Mouse (Mus musculus) cerebellum, adult 8-10 months (tissue): ENCODE results near the gene Spata1.

Experiments used
- DNase-seq: peaks from one replicate; pipeline ENCODE4 v3.0.0; 2022

The Spata1 gene

GRCm38 (mm10) chr3:146499431-146500002 lies at the start of gene Spata1, which contains the start of gene Gng5:
Spata1 (minus strand) TSS chr3:146499753.
Gng5 (plus strand) TSS chr3:146499807.
- peak; percentile 14 for DNase-seq

GRCm38 (mm10) chr3:146543632-146544031 lies 44.1 kb upstream of the Spata1 start:
- DNase-seq, result no peak

GRCm38 (mm10) chr3:146540521-146541273 lies 41.1 kb upstream of the Spata1 start:
- DNase-seq, result no peak

- DNase-seq, result no peak
Observed at GRCm38 (mm10) chr3:146534986-146535385, 35.4 kb upstream of the Spata1 start.

GRCm38 (mm10) chr3:146528335-146528734 lies 28.8 kb upstream of the Spata1 start:
- DNase-seq, result no peak

- peak; percentile 13 for DNase-seq
Observed at GRCm38 (mm10) chr3:146521652-146522020, 22.1 kb upstream of the Spata1 start.

GRCm38 (mm10) chr3:146520798-146521651 lies 21.5 kb upstream of the Spata1 start, which contains the start of gene Rpf1:
Rpf1 (minus strand) TSS chr3:146521429.
- peak; percentile 87 for DNase-seq

GRCm38 (mm10) chr3:146520226-146520797 lies 20.8 kb upstream of the Spata1 start:
- no peak for DNase-seq

- no peak for DNase-seq
Observed at GRCm38 (mm10) chr3:146506711-146507110, 7.2 kb upstream of the Spata1 start.

GRCm38 (mm10) chr3:146501601-146502123 lies 2.1 kb upstream of the Spata1 start:
- no peak for DNase-seq

- no peak for DNase-seq
Observed at GRCm38 (mm10) chr3:146500810-146501201, 1.3 kb upstream of the Spata1 start.

- no peak for DNase-seq
Observed at GRCm38 (mm10) chr3:146500003-146500809, 653 bp upstream of the Spata1 start.

GRCm38 (mm10) chr3:146498989-146499388 lies 564 bp downstream of the Spata1 start:
- DNase-seq, result no peak

- DNase-seq, result no peak
Observed at GRCm38 (mm10) chr3:146494941-146495340, 4.6 kb downstream of the Spata1 start.

- DNase-seq, result no peak
Observed at GRCm38 (mm10) chr3:146486464-146486863, 13.1 kb downstream of the Spata1 start.

- no peak for DNase-seq
Observed at GRCm38 (mm10) chr3:146482044-146482443, 17.5 kb downstream of the Spata1 start.

GRCm38 (mm10) chr3:146474428-146474827 lies 25.1 kb downstream of the Spata1 start:
- no peak for DNase-seq

GRCm38 (mm10) chr3:146473741-146474140 lies 25.8 kb downstream of the Spata1 start:
- no peak for DNase-seq

GRCm38 (mm10) chr3:146472657-146473056 lies 26.9 kb downstream of the Spata1 start:
- no peak for DNase-seq

- no peak for DNase-seq
Observed at GRCm38 (mm10) chr3:146469226-146469625, 30.3 kb downstream of the Spata1 start.

- no peak for DNase-seq
Observed at GRCm38 (mm10) chr3:146462939-146463338, 36.6 kb downstream of the Spata1 start.

GRCm38 (mm10) chr3:146451375-146451774 lies 48.2 kb downstream of the Spata1 start:
- no peak for DNase-seq
